Mouse (Mus musculus) skeletal muscle tissue, postnatal 0 days (tissue): ENCODE results near the gene Kctd4. TPM values are rescaled to one million over a fixed set of nuclear protein-coding genes. Genes with fewer than 3 reads are reported as not detected.

Source experiments
- polyA plus RNA-seq: library from polyadenylated mRNA; unstranded; fragments of >200 nt; fragmentation: Nextera tagmentation; extraction: Ambion mirVana; gene quantifications from 2 replicates; pipeline ENCODE4 v1.2.1, GENCODE M21; 2015

Kctd4 gene
- 0.19 and 0.60 TPM in 2 replicates for polyA plus RNA-seq

GRCm38 (mm10) chr14:75954766-75955165 lies at the start of gene Kctd4:
Kctd4 (plus strand) TSS chr14:75955009.

GRCm38 (mm10) chr14:76010102-76011061 lies 55.6 kb downstream of the Kctd4 start, which contains the start of gene Gtf2f2:
Gtf2f2 (minus strand) TSS chr14:76010865.

Other genes starting within 250 kb of the Kctd4 start
- gene Cog3, start 200.5 kb upstream of the Kctd4 start, polyA plus RNA-seq = 7.1 and 7.3 TPM in 2 replicates
- gene Slc25a30, start 168.0 kb upstream of the Kctd4 start, polyA plus RNA-seq = 1.5 and 1.6 TPM in 2 replicates
- 1,359 and 1,403 TPM in 2 replicates for gene Tpt1, start 109.9 kb upstream of the Kctd4 start, polyA plus RNA-seq
- gene Gtf2f2, start 55.9 kb downstream of the Kctd4 start, polyA plus RNA-seq = 18.5 and 20.5 TPM in 2 replicates
- gene Gpalpp1, start 155.8 kb downstream of the Kctd4 start, polyA plus RNA-seq = 4.5 and 4.7 TPM in 2 replicates
- gene Nufip1, start 155.9 kb downstream of the Kctd4 start, polyA plus RNA-seq = 6.8 and 7.3 TPM in 2 replicates